Mouse (Mus musculus) ES-E14 (cell line): ENCODE measurements around the gene Tbc1d30. TPM values are rescaled to one million over a fixed set of nuclear protein-coding genes. Genes with fewer than 3 reads are reported as not detected.

Experiments
- DNase-seq: peaks from one replicate; pipeline ENCODE4 v3.0.0-alpha.2; 2013; ENCODE audit warnings: low read depth, low spot score
- H3K27ac ChIP-seq: 2 replicates; pipeline ENCODE4 v1.5.1; 2012; ENCODE audit warnings: low read depth, mild to moderate bottlenecking, low read length, moderate library complexity, mixed read lengths; ENCODE audit not compliant: poor library complexity, insufficient read depth, severe bottlenecking
- H3K36me3 ChIP-seq: 2 replicates; pipeline ENCODE4 v1.6.1; 2012; ENCODE audit warnings: mild to moderate bottlenecking, low read length, moderate library complexity, mixed read lengths; ENCODE audit not compliant: control insufficient read depth, poor library complexity, insufficient read depth, severe bottlenecking
- H3K4me1 ChIP-seq, 2 experiments: fragments of 150-350 bp in 1 of 2; sonication (generic) in 1 of 2; 2 replicates each; pipeline ENCODE4 v1.6.1; 2012; ENCODE audit warnings: low read length in 2 of 2, mild to moderate bottlenecking in 1 of 2, mixed read lengths in 1 of 2; ENCODE audit not compliant: control insufficient read depth in 2 of 2, insufficient read depth in 2 of 2, poor library complexity in 1 of 2
- H3K4me3 ChIP-seq, 2 experiments: fragments of 150-350 bp in 1 of 2; sonication (generic) in 1 of 2; 2 replicates each; pipeline ENCODE4 v1.5.1; 2012; ENCODE audit warnings: low read length in 2 of 2, low read depth in 1 of 2, mild to moderate bottlenecking in 1 of 2, mixed read lengths in 1 of 2; ENCODE audit not compliant: insufficient read depth in 1 of 2, poor library complexity in 1 of 2, severe bottlenecking in 1 of 2
- H3K9ac ChIP-seq: 2 replicates; pipeline ENCODE4 v1.6.1; 2012; ENCODE audit warnings: low read depth, mild to moderate bottlenecking, low read length, mixed read lengths; ENCODE audit not compliant: poor library complexity, insufficient read depth, severe bottlenecking
- H3K9me3 ChIP-seq: fragments of 150-350 bp; sonication (generic); 2 replicates; pipeline ENCODE4 v1.6.1; 2012; ENCODE audit warnings: low read depth, mild to moderate bottlenecking, low read length; ENCODE audit not compliant: control insufficient read depth, insufficient read depth
- CHD2 ChIP-seq: IDR thresholded peaks from 2 replicates; pipeline ENCODE4 v1.6.1; 2014; ENCODE audit warnings: mild to moderate bottlenecking, low read depth, low read length, inconsistent platforms
- HCFC1 ChIP-seq: IDR thresholded peaks from 2 replicates; pipeline ENCODE4 v1.6.1; 2012; ENCODE audit warnings: low read length, inconsistent platforms, borderline replicate concordance; ENCODE audit not compliant: insufficient read depth
- MAFK ChIP-seq: IDR thresholded peaks from 2 replicates; pipeline ENCODE4 v1.6.1; 2014; ENCODE audit warnings: mild to moderate bottlenecking, low read depth, low read length, inconsistent platforms; ENCODE audit not compliant: insufficient read depth
- ZC3H11A ChIP-seq: IDR thresholded peaks from 2 replicates; pipeline ENCODE4 v1.6.1; 2012; ENCODE audit warnings: low read depth, mild to moderate bottlenecking, inconsistent platforms, low read length, borderline replicate concordance
- ZNF384 ChIP-seq: IDR thresholded peaks from 2 replicates; pipeline ENCODE4 v1.6.1; 2012; ENCODE audit warnings: low read depth, low read length, inconsistent platforms
- in situ Hi-C, 2 experiments: fragments of 600-800 bp; cut with MboI; formaldehyde crosslinking; loops; one replicate each; pipeline ENCODE4 v1.15.1; 2025; ENCODE audit warnings: low sequenced_read_pairs in 2 of 2, inconsistent platforms in 1 of 2; ENCODE audit not compliant: unreplicated experiment in 2 of 2
- total RNA-seq: library from RNA; depleted of rRNA; stranded (reverse); fragments of 300-350 nt; gene quantifications from 2 replicates; pipeline ENCODE4 v1.2.3, GENCODE M21; 2012

Tbc1d30 gene
- total RNA-seq, 1 experiment, result 0.45 TPM

GRCm38 (mm10) chr10:121384710-121385109, 33.6 kb upstream of the Tbc1d30 start:
- TF ChIP-seq MAFK (no peak), HCFC1 (no peak), ZC3H11A (no peak), ZNF384 (no peak), CHD2 (no peak)

DNA sequence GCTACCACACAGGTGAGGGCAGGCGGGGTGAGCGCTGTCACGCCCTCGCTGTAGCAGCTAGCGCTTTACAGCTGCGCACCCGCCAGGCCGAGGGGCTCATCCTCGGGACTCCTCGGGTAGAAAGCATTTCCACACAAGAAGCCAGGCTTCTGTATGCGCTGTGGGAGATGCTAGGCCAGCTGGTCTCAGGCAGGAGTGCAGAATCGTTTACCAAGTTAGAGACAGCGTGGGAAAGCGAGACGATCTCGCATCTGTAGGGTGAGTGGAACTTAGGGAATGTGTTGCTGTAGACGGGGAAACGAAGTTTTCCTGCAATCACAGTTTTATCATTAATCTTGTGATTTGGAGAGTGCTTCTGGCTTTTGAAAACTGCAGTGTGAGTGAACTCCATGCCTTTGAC, 30.2 kb upstream of the Tbc1d30 start:
- no peak for TF ChIP-seq MAFK
- TF ChIP-seq ZNF384, result no peak
- TF ChIP-seq HCFC1, result no peak
- no peak for TF ChIP-seq ZC3H11A
- TF ChIP-seq CHD2, result no peak
- no peak overlapping the region for H3K27ac ChIP-seq
- in situ Hi-C loops, result no loop called here
- H3K36me3 ChIP-seq, result peaks cover 70% of the 10 kb centered on the region
- H3K4me3 ChIP-seq, result no peak overlapping the region
- H3K9ac ChIP-seq, result no peak overlapping the region
- no peaks in the 10 kb centered on the region for H3K9me3 ChIP-seq
- no peaks in the 10 kb centered on the region for H3K4me1 ChIP-seq
- no peak for DNase-seq

More at GRCm38 (mm10) chr10:121384710-121385109, 33.6 kb upstream of the Tbc1d30 start:
- H3K4me3 ChIP-seq, result no peak overlapping the region
- H3K9me3 ChIP-seq, result no peaks in the 10 kb centered on the region
- DNase-seq, result no peak
- H3K36me3 ChIP-seq, result peaks cover 61% of the 10 kb centered on the region
- H3K9ac ChIP-seq, result no peak overlapping the region
- H3K4me1 ChIP-seq, result no peaks in the 10 kb centered on the region
- in situ Hi-C loops, result no loop called here
- no peak overlapping the region for H3K27ac ChIP-seq

- TF ChIP-seq ZC3H11A (no peak), ZNF384 (no peak)
- Histone ChIP-seq H3K36me3 (peaks cover 66% of the 10 kb centered on the region), H3K9ac (no peak overlapping the region), H3K27ac (no peak overlapping the region), H3K4me1 (peaks cover 0 to 2% of the 10 kb centered on the region in 2 experiments; a peak in 1 of 4 replicates), H3K9me3 (no peaks in the 10 kb centered on the region), H3K4me3 (no peak overlapping the region)
- in situ Hi-C loops, result no loop called here
- DNase-seq, result no peak
Observed at GRCm38 (mm10) chr10:121379387-121379786, 28.3 kb upstream of the Tbc1d30 start.

DNA sequence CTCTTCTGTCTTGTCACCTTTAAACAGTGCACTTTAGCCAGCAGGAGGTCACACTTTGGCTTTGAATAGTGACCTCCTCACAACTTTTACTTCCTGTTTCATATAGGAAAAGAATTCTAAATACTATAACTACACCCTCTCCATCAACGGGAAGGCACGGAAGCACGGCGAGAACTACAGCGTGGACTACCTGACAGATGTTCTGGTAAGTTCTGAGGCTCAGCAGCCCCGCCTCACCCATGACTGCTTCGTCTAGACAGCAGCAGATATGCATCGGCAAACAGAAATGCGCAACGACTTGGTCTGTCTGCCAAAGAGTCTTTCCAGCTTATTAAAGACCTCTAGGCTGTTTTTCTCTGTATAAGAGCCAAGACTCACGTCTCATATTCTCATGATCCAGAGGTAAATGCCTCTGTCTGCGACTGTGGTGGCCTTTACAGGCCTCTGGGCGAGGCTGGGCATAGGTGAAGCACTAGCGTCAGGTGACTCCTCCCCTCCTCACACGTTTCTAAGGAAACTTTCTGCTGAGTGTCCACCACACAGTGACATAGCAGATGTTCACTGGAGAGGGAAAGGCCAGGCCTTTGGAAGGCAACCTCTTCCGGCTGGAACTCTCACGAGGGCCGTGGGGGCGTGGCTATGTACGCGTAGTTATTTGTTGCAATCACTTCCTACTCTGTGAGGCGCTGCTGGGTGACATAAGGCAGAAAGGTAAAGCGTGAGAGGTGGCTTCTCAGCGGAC, 25.6 kb upstream of the Tbc1d30 start:
- H3K36me3 ChIP-seq, result peaks cover 54% of the 10 kb centered on the region

More for the DNA sequence above, 25.6 kb upstream of the Tbc1d30 start:
- peaks cover 0 to 4% of the 10 kb centered on the region in 2 experiments; a peak in 1 of 4 replicates for H3K4me1 ChIP-seq
- no peak for DNase-seq
- no peak overlapping the region for H3K9ac ChIP-seq
- H3K27ac ChIP-seq, result no peak overlapping the region
- H3K4me3 ChIP-seq, result no peak overlapping the region
- no peak for TF ChIP-seq CHD2
- TF ChIP-seq MAFK, result no peak
- no peak for TF ChIP-seq ZC3H11A
- TF ChIP-seq ZNF384, result no peak
- no peak for TF ChIP-seq HCFC1
- no peaks in the 10 kb centered on the region for H3K9me3 ChIP-seq
- in situ Hi-C loops, result no loop called here
